Mouse (Mus musculus): ENCODE data around the gene Zfp986.
"Not testable (repeated sequence)": the region's sequence is repeated elsewhere in the genome, so short reads cannot be mapped to it uniquely, and the experiment has no call there.

Zfp986 gene

DNA sequence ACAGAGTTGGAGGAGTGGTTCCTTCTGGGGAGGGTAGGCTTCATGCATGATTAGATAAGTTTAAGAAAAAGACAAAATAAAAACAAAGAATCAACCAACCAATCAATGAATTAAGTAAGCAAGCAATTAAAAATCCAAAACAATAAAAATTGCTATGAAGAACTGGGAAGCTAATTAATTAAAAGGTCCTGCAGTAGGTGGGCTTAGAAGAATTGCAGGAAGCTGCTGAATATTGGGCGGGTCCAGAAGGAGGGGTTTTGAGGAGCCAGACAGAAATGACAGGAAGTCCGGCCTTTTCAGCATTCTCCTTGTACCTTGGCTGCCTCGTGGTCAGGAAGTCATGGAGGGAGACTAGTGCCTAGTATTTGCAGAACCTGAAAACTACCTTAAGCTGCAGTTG lies at the start of gene Zfp986:
Gene Zfp986, plus strand, starts transcription at position 301 of the 400 bp plus-strand sequence.
- DNase-seq: not testable (repeated sequence)

DNA sequence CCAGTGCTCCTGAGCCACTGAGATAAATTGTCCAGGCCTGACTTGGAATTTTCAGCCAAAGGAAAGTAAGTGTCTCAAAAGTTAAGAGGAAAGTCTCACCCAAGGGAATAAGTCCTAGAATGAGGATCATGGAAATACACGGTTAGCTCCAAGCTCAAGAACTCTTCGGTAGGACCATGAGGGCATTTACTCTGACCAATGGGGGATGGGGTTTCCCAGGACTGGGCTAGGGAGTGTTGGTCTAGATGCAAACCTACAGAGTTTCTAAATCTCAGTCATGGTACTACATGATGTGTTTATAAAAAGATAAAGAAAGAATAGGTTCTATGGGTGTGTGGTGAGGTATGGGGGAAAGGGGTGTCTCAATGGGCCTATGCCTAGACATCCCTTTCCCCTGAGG lies 48.6 kb upstream of the Zfp986 start:
- not testable (repeated sequence) for DNase-seq

DNA sequence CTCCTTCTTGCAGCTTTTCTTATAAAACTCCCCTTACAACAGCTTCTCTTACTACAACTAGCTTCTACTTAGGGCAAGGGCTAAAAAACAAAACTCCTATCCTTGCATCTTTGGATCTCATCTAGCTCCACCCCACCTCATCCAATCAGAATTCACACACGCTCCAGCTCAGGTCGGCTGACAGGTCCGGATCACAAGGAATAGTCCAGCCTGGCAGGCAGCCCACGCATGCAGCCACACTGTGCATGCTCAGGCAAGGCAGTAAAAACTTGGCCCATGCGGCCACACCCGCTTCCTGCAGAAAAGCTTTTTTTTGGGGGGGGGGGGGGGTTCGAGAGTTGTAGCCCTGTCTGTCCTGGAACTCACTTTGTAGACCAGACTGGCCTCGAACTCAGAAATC lies 43.0 kb upstream of the Zfp986 start:
- DNase-seq: not testable (repeated sequence)

DNA sequence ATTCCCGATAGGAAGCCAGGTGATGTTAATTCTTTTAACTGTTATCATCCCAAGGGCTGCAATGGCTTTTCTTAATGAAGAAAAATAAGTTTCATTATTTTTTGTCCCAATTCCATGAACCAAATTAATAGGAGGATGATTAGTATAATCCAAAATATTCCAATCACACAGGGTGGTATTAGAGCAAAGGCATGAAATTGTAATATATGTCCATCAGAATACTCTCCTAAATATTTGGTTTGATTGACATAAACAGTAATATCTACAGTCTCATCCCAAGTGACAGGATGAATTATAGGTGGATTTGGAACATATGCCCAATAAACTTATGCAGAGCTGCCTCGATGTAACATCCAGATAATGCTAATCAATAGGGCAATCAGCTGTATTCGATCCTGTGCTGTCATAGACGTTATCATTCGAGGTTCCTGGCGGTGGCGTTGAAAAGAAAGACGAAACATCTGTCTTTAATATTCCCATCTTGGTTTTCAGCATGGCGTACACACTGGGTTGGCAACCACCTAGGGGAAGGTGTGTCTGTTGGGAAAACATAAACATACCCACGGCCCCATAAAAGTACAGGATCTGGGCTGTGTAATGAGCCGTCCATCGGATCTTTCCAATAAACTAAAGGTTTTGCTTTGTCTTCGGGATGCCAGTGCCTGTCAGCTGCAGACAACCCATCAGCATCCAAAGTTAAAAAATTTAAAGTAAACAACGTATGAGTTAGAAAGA lies 37.1 kb upstream of the Zfp986 start:
- not testable (repeated sequence) for DNase-seq

- DNase-seq: not testable (repeated sequence)
Measured at GRCm38 (mm10) chr4:145836300-145836862, 32.2 kb upstream of the Zfp986 start.

GRCm38 (mm10) chr4:145836863-145837440 lies 31.6 kb upstream of the Zfp986 start:
- DNase-seq: not testable (repeated sequence)

GRCm38 (mm10) chr4:145846793-145847192 lies 21.8 kb upstream of the Zfp986 start:
- DNase-seq: not testable (repeated sequence)

DNA sequence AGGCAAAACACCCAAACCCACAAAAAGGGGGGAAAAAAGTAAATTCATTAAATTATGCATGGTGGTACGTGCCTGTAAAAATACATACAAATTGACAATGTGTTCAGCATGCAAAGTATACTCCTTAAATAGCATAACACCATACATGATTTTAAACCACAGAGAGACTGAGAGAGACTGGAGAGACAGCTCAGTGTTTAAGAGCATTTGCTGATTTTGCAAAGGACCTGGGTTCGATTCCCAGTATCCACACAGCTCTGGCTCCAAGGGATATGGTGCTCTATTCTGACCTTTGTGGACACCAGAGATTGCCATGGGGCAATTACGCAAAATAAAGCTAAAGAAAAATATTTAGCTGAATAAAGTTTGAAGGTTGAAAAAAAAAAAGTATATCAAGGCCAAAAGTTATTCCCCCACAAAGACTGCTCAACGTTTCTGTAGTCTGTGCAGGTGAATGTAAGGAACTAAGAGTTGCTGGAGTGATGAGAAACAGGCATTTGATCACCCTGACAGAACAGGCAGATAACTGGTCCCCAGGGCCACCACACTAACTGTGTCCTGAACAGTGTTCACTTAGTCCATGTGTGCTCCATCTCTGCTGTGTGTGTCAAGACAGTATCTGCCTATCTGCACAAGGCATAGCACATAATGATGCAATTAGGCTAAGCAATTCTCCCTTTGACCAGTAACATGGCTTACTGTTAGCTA lies 20.3 kb upstream of the Zfp986 start:
- not testable (repeated sequence) for DNase-seq

DNA sequence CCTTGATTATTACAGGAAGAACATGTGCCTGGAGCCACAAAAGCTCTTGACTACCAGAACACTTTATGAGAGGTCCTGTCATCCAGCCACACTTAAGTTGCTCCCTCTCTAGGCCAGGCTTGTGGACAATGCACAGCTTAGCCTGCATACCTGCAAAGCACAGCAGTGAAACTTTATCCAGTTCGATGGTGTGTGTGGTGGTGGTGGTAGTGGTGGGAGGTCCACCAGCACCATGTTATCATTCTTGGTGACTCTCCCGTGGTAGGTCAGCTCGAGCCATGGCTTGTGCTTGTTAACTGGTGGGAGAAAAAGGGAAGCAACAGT lies 19.7 kb upstream of the Zfp986 start:
- not testable (repeated sequence) for DNase-seq

DNA sequence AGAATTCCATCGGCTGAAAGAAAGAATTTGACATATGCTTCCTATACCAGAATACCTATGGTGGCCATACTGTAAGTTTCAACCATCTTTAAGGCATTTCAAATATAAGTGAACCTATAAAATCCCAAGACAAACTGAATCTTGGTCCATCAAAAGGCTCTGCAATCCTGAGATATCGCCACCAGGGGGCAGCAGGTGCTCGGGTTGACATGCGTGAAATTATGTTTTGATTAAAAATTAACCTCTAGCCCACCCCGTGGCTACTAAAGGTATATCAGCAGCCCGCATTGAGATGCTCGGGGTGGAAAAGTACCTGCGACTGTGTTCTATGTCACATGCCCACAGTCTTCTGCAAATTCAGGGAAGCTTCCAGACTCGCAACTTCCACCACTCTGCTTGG lies 17.2 kb upstream of the Zfp986 start:
- not testable (repeated sequence) for DNase-seq

GRCm38 (mm10) chr4:145863872-145864271 lies 4.7 kb upstream of the Zfp986 start:
- DNase-seq: not testable (repeated sequence)
